Mouse (Mus musculus): ENCODE results near the gene Il4.

The Il4 gene

DNA sequence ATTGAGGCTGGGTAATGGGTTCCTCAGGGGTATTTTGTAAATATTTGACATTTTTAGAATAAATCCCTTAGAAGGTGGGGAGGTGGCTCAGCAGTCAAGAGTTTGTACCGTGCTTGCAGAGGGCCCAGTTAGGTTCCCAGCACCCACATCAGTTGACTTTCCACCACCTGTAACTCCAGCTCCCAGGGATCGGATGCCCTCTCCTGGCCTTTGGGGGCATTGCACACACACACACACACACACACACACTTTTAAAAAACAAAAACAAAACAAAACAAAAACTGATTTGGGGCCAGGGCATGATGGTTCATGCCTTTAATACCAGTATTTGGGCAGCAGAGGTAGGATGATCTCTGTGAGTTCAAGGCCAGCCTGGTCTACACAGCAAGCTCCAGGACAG, 5.7 kb upstream of the Il4 start:
- CTCF ChIA-PET, result no interaction called here

DNA sequence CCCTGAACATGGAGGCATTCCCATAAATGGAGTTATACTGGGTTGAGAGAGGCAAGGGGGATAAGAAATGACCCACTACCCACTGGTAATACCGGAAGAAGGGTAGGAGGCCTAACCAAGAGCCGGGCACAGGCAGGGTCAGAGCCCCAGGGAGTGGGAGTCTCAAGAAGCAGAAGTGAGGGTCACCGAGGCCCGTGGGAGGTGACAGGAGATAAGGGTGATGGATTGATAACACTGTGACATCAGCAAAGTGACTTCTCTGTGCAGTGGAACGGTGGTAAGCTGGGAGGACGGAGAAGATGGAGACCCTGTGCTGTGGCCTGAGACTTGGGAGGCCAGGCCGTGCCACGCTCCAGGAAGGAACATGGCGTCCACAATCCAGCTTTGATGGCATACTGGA, 5.1 kb upstream of the Il4 start:
- CTCF ChIA-PET, result no interaction called here

DNA sequence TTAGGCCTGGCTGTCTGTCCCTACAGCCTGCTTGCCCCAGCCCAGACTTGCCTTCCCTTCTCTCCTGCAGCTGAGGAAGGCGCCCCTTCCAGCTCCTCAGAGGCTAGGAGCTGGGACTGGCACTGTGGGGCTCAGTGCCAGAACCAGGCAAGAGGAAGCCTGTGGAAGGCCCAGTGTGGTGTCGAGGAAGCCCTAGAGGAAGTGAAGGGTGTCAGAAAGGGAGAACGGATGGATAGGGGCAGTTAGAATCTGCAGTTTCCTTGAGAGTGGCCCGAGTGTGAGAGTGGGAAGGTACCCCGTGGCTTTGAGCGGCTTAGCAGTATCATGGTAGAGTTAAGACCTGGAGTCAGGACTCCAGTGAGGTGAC, 4.0 kb upstream of the Il4 start:
- CTCF ChIA-PET, result no interaction called here

DNA sequence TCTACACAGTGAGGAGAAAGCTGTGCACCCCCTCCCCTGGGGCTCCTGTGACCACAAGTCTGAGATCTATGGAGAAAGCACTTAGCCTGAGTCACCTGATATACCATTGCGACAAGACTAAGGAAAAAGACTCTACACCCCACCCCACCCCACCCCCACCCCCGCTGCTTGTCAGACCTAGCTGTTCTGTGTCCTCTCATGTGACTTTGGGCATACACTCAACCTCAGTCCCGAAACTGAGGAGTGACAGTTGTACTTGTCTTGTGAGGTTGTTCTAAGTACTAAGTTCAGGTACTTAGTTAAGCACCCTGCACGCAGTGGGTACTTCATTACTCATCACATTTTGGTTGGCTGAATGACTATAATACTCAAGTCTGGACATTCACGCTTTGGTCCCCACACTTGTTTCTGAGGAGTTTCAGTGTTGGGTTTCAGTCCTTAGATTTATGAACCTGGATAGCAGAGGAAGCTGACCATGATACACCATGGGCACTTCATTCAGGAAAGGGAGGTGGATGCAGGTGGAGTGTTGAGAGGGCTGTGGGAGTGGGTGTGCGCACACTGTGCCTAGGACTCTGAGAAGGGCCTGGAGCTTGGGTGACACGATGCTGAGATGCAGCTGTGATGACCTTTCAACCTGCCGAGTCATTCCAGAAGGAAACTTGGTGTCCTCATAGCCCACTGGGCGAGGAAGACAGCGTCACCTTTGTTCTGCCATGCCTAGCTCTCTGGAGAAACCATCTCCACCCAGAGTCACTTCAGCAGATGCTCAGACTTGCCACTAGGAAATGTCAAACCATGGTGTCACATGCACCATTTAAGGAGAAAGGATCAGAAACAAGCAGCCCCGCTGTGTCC, 3.3 kb upstream of the Il4 start:
- CTCF ChIA-PET, result no interaction called here

DNA sequence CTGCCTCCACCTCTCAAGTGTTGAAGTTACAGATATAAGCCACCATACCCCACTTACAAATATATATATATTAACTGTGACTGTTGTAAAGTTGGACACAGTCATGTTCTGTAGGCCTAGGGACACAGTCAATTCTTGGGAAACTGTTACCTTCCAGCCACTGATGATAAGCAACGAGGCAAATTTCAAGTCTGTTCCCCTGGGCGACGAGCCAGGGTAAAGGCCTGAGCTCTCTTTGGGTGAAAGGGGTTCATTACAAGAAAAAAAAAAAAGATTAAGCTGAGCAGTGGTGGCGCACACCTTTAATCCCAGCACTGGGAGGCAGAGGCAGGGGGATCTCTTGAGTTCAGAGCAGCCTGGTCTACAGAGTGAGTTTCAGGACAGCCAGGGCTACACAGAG, 1.6 kb upstream of the Il4 start:
- CTCF ChIA-PET, result interaction anchor here (0.8 kb wide), 1 partner anchor 9 kb away, joined by 4 read pairs; no protein-coding TSS in a partner anchor

DNA sequence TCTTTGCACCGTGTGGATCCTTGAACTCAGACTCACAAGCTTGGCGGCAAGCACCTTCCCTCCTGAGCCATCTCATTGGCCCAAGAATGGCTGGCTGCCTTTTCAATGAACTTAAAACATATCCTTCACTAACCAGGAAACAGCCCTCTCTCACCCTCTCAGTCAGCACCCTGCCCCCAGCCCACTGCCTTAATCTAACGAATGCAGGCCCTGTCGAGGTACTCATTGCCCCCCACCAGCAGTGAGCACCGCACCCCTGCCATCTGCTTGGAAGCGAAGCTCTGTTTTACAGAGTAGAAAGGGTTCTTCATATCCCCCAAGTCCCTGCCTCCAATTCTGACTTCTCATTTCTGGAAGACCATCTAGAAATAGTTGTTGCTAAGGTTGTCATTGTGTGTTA, 959 bp upstream of the Il4 start:
- CTCF ChIA-PET, result interaction anchor here (0.8 kb wide), 1 partner anchor 9 kb away, joined by 4 read pairs; no protein-coding TSS in a partner anchor

DNA sequence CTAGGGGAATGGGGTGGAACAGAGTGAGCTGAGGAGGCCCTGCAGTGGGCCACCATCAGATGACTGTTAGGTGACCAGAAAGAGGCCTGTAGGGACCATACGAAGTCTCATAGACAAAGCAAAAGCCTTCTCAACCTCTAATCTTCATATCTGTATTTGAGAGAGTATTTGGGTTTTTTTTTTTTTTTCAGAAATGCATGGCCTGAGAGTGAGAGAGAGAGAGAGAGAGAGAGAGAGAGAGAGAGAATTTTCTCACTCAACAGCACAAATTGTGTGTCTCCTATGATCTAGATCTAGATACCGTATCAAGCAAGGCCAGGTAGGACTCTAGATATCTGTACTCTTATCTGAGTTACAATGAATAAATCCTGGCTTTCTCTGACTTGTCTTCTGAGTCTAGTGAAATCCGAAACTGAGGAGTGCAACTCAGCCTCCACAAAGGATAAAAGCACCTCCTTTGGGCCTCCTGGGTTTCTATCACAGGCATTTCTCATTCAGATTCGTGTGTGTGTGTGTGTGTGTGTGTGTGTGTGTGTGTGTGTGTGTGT, 833 bp downstream of the Il4 start:
- CTCF ChIA-PET, result no interaction called here

DNA sequence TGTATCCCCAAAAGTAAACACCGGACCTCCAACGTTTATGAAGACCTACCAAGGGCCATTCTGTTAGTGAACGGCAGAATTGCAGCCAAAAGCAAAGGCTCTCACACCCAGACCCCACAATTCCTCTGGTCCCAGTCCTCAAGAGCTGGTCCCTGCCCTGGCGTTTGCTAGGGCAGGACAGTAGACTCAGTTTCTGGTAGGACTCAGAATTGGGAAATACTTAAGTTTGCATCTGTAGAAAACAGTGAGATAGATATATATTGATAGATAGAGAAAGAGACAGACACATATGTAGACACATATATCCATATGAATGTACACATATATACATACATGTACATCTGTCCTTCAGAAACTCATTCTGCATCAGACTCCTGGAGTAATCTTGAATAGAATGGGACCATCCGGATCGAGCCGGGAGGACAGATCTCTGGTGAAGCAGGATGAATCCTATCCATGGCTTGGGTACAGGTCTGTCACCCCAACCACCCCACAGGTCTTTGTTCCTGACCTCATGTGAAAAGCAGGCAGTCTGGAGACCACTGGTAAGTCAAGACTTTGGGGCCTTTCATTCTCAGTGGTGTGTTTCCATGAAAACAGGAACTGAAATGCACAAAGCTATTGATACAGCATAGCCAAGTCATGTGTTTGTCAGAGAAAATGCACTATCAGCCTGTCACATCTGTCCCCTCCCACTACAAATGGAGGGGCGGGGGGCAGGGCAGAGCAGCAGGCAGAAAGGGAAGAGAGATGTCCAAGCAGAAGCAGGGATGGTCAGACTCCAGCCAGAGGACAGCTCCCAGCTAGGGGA, 1.5 kb downstream of the Il4 start:
- CTCF ChIA-PET, result no interaction called here

DNA sequence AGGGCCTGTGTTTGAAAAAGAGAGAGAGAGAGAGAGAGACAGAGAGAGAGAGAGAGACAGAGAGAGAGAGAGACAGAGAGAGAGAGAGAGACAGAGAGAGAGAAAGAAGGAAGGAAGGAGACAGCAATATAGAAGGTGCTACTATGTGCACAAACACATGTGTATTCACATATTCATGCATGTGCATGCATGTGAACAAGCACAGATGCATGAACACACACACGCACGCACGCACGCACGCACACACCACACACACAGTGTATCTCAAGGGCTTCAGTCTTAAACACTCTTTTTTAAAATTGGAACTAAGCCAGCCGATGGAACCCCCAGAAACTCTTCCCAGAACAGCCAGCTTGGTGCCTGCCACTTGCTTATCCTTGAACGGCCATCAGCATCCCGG, 2.9 kb downstream of the Il4 start:
- CTCF ChIA-PET, result no interaction called here

DNA sequence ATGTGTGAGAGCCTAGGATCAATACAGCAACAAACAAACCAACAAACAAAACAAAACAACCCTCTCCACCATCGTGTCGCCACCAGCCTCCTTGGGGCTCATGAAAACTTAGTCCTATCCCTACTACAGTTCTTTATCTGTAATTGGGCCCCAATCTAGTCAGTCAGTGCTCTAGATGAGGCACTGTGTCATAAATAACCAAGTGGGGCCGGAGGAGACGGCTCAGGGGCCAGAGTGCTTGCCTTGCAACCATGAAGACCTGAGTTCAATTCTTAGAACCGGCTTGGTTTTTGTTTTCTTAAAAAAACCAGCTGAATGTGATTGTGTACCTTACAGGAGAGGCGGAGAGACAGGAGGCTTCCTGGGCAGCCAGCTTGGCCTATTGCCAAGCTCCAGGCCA, 3.3 kb downstream of the Il4 start:
- CTCF ChIA-PET, result no interaction called here

DNA sequence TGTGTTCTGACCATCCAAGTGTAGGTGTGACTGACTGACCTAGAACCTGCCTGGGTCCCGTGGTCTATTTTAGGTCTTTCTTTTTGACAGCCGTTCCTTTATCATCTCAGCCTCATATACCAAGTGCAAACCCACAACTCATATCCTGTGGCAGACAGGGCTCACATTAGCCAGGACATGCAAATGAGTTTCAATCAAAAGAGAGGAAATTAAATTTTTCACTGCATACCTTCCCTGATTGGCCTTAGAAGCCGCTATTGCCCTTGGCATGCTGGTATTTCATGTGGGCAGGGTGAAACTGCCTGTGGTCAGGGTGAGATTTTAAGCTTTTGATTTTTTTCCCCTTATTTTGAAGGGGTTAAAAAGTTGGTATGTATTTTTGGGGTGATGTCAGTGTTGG, 8.8 kb downstream of the Il4 start:
- CTCF ChIA-PET, result no interaction called here

DNA sequence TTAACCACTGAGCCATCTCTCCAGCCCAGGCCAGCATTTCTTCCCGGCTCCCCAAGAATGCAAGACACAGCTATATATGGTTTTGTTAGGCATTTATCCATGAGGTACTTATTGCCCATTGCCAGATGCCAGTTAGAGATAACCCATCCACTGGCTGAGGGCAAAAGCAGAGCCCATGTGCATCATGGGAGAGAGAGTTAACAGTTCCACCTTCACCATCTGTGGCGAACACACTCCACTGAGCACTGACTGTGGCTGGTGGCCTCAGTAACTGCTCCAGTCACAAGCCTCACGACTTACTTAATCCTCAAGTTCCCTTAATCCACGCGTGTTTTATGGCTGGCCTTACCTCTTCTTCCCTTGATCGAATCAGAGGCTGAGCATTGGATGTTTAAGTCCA, 9.2 kb downstream of the Il4 start:
- CTCF ChIA-PET, result no interaction called here

DNA sequence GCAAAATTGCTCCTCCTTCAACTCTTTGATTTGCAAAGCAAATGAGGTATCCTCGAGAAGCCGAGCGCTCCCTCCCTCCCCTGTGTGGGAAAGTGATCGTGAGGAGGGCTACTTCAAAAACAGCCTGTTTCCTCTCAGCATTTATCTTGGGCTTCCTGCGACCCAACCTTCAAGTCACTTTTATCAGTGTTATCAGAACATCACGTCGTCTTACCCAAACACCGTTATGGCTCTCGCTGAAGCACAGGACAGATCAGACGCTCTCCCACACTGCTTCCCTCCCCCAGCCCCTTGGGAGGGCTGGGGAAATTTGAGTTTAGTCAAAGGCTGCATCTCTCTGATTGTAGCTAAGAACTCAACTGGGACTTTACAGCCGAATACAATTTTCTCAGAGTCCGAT, 12.9 kb downstream of the Il4 start:
- CTCF ChIA-PET, result no interaction called here

DNA sequence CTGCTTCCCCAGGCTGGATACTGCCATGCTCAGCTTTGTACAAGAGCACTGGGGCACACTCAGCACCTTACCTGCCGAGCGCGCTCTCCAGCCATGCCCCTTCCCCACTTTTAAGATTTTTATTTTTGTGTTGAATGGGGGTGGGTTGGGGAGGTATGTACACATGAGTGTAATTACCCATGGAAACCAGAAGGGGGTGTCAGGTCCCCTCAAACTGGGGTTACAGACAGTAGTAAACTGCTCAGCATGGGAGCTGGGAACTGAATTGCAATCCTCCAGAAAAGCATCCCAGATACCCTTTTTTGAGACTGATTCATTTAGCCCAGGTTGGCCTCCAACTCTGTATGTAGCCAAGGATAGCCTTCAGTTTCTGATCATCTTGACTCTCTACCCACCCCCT, 13.5 kb downstream of the Il4 start:
- CTCF ChIA-PET, result no interaction called here

DNA sequence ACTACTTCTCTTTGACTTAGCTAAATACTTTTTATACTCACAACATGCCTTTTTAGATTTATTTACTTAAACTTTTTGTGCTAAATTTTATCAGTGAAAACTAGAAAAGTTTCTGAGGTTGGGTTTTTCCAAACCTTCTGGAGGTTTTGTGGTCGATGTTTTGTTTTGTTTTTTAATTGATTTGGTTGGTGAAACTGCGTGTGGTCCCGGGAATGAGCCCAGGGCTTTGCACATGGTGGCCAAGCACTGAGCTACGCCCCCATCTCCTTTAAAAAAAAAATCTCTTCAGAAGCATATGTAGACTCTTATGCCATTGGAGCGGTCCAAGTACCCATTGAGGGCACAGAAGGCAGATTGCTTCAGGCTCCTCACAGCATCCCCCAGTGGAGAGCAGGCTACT, 27.4 kb downstream of the Il4 start:
- CTCF ChIA-PET, result interaction anchor here (0.7 kb wide), 1 partner anchor 17 kb away, joined by 3 read pairs; no protein-coding TSS in a partner anchor

DNA sequence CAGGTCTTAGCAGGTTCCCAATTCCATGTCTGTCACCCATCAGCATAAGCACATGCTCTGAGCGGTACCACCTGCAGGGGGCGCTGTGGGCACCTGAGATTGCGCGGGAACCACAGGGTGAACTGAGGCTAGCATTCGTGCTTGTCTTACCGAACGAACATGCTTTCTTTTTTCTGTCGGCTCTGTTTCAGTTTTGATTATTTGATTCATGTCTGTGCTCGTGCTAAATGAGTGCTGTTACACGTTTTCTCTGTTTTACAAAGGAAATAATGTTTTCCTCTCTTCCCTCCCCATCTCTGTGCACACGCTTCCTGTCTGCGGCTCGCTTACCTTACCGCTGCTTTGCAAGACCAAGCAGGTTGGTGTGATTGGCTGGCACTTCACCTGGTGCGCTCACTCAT, 28.1 kb downstream of the Il4 start:
- CTCF ChIA-PET, result interaction anchor here (0.6 kb wide), 1 partner anchor 416 kb away, joined by 3 read pairs; no protein-coding TSS in a partner anchor

DNA sequence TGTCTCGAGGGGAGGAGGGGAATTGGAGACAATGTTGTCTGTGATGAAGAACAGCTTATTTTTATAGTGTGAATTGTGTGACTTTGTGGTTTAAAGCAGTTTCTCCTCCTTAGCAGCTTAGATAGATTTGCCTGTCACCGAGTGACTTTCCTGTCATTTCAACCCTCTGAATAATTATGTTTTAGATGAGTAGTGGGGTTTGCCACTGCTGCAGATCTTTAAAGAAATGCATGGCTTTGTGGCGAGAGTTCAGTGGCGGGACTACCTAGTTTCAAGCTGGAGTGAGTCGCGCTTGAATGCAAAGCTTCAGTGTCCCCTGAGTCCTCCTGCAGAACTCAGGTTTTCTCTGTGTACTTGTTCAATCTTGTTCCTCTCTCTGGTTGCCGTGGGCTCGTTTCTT, 30.2 kb downstream of the Il4 start:
- CTCF ChIA-PET, result interaction anchor here (0.8 to 0.9 kb wide), 2 partner anchors 14 to 22 kb away, joined by 3 to 4 read pairs; no protein-coding TSS in a partner anchor

DNA sequence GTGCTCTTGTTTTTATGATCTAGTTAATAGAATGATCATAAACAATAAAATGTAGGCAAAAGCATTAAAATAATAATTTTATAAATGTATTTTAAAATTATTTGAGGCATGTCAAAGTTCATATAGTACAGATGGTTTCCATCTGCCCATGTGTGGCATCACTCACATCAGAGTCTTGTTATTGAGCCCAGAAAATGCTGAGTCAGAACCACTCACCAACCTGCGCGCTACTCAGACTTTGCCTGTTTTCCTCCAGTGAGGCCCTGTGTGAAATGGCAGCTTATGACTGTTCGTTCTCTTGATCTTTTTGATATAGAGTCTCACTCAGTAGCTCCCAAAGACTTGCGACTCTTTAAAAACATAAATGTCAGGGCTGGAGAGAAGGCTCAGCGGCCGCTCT, 33.0 kb downstream of the Il4 start:
- CTCF ChIA-PET, result no interaction called here

DNA sequence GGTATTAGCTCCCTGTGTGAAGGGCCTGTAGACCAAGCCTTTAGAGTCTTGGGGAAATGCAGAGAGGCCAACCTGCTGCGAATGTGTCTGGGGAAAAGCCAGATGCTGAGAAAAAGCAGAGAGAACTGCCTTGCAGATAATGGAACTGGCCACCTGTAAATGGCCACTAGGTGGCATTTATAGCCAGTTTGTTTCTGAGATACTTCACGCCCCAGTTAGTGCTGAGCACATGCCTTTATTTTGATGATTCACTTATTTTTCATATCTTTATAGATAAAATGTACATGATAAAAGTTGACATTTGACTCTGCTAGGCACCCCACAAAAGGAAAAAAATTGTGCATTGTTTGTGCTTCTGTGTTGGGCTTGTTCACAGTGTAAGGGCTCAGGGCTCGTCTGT, 33.6 kb downstream of the Il4 start:
- CTCF ChIA-PET, result interaction anchor here (0.5 kb wide), 1 partner anchor 502 kb away, joined by 3 read pairs; no protein-coding TSS in a partner anchor

DNA sequence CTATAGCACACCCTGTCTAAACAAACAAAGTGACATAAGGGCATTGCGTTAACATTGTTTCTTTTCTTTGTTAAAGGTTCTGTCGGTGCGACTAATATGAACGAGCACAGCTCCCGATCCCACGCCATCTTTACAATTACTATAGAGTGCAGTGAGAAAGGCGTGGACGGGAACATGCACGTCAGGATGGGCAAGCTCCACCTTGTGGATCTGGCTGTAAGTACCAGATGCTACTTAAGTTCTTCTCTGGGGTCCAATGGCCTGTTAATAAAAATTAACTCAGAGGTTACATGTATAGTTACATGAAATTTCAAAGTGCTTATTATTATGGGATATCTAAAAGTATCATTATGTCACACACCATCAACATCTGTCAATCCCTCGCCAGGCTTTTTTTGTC, 35.3 kb downstream of the Il4 start:
- CTCF ChIA-PET, result no interaction called here

DNA sequence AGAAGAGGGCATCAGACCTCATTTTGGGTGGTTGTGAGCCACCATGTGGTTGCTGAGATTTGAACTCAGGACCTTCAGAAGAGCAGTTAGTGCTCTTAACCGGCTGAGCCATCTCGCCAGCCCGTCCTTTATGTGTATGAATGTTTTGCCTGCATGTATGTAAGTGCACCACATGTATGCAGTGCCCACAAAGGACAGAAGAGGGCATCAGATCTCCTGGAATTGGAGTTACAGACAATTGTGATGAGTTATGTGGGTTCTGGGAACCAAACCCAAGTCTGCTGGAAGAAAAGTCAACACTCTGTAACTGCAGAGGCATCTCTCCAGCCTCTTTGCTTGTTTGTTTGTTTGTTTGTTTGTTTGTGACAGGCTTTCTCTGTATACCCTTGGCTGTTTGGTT, 37.9 kb downstream of the Il4 start:
- CTCF ChIA-PET, result no interaction called here

DNA sequence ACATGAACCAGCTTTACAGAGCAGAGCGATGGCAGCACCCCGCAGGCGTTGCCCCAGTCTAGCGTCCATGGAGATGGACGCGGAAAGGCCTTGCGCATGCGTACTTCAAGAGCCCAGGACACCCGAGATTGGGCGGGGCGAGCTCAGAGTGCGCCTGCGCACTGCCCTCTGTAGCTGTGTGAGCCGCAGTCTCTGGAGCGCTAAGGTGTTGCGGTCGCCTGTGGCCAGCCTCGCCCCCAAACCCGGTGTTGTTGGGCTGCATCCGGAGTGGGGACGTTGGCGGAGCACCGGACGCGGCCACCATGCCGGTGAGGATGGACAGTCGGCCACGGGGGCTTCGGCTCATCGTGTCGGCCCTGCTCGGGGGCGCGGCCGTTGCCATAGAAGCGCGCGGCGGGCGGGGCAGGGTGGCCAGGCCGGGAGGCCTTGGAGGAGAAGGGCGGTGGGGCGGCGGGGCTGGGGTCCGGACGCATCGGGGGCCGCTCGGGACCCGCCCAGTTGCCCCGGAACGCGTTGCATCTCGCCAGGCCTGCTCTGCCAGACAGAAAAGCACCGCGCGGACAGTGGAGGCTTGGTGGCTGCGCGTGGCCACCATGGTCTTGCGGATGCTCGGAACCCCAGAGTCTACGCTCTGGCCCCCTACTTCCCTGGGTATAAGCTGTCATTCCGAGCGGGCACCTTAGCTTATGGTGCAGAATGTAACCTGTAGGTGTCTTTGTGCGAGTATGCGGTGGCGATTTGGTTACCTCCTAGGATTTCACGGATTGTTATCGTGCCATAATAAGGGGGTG, 51.0 kb downstream of the Il4 start, which contains the start of gene Kif3a:
Gene Kif3a (plus strand): TSS at position 156 of the 791 bp plus-strand sequence.
- CTCF ChIA-PET, result no interaction called here
